Mouse (Mus musculus) thymus, adult 2 months (tissue): ENCODE results near the gene Tmem203. TPM values are rescaled to one million over a fixed set of nuclear protein-coding genes. Genes with fewer than 3 reads are reported as not detected.

Experiments
- DNase-seq: peaks from one replicate; pipeline ENCODE4 v3.0.0; 2021
- H3K27ac ChIP-seq: fragments of 200-500 bp; 2 replicates; pipeline ENCODE4 v1.5.1; 2012; ENCODE audit warnings: low read length, control low read depth; ENCODE audit not compliant: control insufficient read depth, insufficient read depth
- H3K27me3 ChIP-seq: fragments of 200-500 bp; 2 replicates; pipeline ENCODE4 v1.6.1; 2012; ENCODE audit warnings: mild to moderate bottlenecking, low read length, moderate library complexity, mixed read lengths; ENCODE audit not compliant: control insufficient read depth, insufficient read depth
- H3K36me3 ChIP-seq: fragments of 200-500 bp; 2 replicates; pipeline ENCODE4 v1.6.1; 2012; ENCODE audit warnings: mild to moderate bottlenecking, low read length, moderate library complexity; ENCODE audit not compliant: control insufficient read depth, insufficient read depth
- H3K4me1 ChIP-seq: fragments of 200-500 bp; replicated peaks from 2 replicates; pipeline ENCODE4 v1.6.1; 2012; ENCODE audit warnings: low read length; ENCODE audit not compliant: control insufficient read depth, insufficient read depth
- H3K4me3 ChIP-seq: fragments of 200-500 bp; 2 replicates; pipeline ENCODE4 v1.5.1; 2012; ENCODE audit warnings: mild to moderate bottlenecking, low read length, control low read depth, moderate library complexity; ENCODE audit not compliant: control insufficient read depth, insufficient read depth
- CTCF ChIP-seq: fragments of 200-500 bp; IDR thresholded peaks from 2 replicates; pipeline ENCODE4 v1.5.1; 2012; ENCODE audit warnings: mild to moderate bottlenecking, control low read depth, low read length, moderate library complexity, borderline replicate concordance; ENCODE audit not compliant: control insufficient read depth, poor library complexity, insufficient read depth; ENCODE audit errors: extremely low read depth
- POLR2A ChIP-seq: fragments of 200-500 bp; IDR thresholded peaks from 2 replicates; pipeline ENCODE4 v1.6.1; 2012; ENCODE audit warnings: mild to moderate bottlenecking, low read length, control low read depth, moderate library complexity; ENCODE audit not compliant: control insufficient read depth, poor library complexity, insufficient read depth; ENCODE audit errors: extremely low read depth
- WGBS: fragments of 180-500 bp; shearing (Covaris S2); methylation state at CpG from one replicate; pipeline ENCODE4 v1.1.7; 2018; 5-methylcytosine and 5-hydroxymethylcytosine counted together
- polyA plus RNA-seq: library from polyadenylated mRNA; depleted of rRNA; stranded (reverse); fragments of >200 nt; gene quantifications from 2 replicates; pipeline ENCODE4 v1.2.3, GENCODE M21; 2012

The Tmem203 gene
- polyA plus RNA-seq, 1 experiment, result 66.1 TPM

DNA sequence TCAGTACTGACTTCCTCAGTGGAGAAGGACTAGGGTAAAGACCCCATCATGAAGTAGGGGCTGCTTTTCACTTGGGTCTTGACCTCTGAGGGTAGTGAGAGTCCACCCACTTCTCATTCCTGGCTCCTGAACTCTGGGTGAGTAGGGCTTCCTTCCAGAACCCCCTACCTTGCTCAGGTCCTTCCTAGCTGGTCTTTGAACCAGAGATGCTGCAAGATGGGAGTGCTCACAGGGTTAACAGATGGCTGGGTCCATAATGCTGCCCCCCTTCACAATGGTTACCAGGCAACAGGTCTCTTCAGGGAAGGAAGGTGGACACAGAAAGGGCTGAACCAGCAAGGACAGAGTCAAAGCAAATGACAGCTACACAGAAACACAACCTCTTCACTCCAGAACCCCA, 36.8 kb upstream of the Tmem203 start, which contains the start of gene Fam166a:
Gene Fam166a, plus strand, starts transcription at position 301 of the 400 bp plus-strand sequence.
- no peak within 1 kb of the TSS for H3K27ac ChIP-seq
- H3K4me3 ChIP-seq, result no peak within 1 kb of the TSS
- peaks cover 4% of the 10 kb centered on the region for H3K4me1 ChIP-seq
- H3K27me3 ChIP-seq, result no peaks in the 10 kb centered on the region
- 0 out of 2 replicates have a peak, but pooled peaks cover 3% of the 10 kb centered on the region for H3K36me3 ChIP-seq
- no peak for DNase-seq
- no peak for TF ChIP-seq CTCF
- TF ChIP-seq POLR2A, result no peak

DNA sequence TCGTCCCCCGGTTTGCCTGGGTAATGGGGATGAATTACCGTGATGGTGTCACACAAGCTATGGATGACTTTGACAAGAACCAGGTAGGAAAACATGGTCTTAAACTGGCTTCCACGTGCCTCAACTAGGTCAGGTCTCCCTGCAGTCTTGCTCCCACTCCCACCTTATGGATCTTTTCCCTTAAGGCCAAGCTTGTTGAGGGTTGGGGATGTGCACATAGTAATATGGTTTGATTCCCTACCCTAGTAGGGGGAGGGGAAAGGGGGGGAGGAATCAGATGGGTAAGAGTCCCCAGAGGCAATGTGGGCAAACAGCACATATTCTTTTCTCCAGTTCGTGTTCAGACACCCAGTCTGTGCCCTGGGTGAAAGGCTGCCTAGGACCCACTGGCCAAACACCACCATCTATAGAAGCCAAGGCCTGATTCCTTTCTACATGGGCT, 33.9 kb upstream of the Tmem203 start:
- Histone ChIP-seq H3K4me3 (no peak overlapping the region), H3K4me1 (peaks cover 9% of the 10 kb centered on the region), H3K36me3 (0 out of 2 replicates have a peak, but pooled peaks cover 3% of the 10 kb centered on the region), H3K27me3 (no peaks in the 10 kb centered on the region), H3K27ac (no peak overlapping the region)
- TF ChIP-seq POLR2A (no peak), CTCF (no peak)
- 92% methylated on average over 5 of the region's 5 CpGs for WGBS
- no peak for DNase-seq

DNA sequence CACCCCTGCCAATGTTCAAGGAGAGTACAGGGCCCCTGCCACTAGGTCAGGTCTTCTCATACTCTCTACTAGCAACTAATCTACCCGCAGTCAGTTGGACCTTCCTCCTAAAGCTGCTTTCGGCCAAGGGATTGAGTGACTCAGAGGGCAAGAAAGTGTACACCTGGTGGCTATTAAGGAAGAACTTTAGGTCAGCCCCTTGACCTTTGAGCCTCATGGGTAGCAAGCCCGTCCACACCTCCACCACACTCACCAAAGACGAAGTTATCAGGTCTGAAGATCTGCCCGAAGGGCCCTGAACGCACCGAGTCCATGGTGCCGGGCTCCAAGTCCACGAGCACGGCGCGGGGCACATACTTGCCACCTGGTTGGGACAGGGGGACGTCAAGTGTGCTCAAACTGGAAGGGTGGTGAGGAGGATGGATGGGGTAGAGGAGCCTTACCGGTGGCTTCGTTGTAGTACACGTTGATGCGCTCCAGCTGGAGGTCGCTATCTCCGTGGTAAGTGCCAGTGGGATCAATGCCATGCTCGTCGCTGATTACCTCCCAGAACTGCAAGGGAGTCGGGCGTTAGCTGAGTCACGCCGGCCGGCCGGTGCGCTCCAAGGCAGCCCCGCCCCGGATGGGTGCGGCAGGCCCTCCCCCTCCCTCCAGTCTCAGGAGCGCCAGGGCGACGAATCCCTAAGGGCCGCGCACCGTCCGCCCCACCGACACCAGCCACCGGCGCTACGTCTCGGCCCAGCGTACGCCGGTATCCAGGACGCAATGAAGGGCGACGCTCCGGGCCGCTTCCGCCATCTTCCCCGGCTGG, 31.4 kb upstream of the Tmem203 start:
- DNase-seq, result peak; percentile 82
- H3K4me1 ChIP-seq, result peaks cover 11% of the 10 kb centered on the region
- no peak for TF ChIP-seq POLR2A
- no peak for TF ChIP-seq CTCF
- WGBS, result 1% methylated on average over 53 of the region's 53 CpGs
- H3K27me3 ChIP-seq, result no peaks in the 10 kb centered on the region
- H3K36me3 ChIP-seq, result 0 out of 2 replicates have a peak, but pooled peaks cover 3% of the 10 kb centered on the region
- H3K4me3 ChIP-seq, result peak overlapping the region; percentile 64
- H3K27ac ChIP-seq, result peak overlapping the region; percentile 68

DNA sequence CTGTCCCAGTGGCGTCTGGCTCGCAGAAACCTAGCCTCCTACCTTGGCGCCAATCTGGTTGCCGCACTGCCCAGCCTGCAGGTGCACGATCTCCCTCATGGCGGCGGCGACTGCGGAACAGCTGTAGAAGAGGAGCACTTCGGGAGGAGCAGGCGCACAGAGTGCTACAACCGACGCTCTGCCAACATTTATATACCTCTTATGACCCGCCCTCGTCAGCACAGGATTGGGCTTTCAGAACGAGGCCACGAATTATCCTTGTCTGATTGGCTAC, 30.8 kb upstream of the Tmem203 start, which contains the start of gene Tubb4b:
Gene Tubb4b, minus strand, starts transcription at position 211 of the 274 bp plus-strand sequence.
- DNase-seq, result no peak
- TF ChIP-seq POLR2A, result peak; percentile 97
- TF ChIP-seq CTCF, result no peak
- 0 out of 2 replicates have a peak, but pooled peaks cover 3% of the 10 kb centered on the region for H3K36me3 ChIP-seq
- peaks cover 14% of the 10 kb centered on the region for H3K4me1 ChIP-seq
- peak within 1 kb of the TSS; percentile 64 for H3K4me3 ChIP-seq
- no peaks in the 10 kb centered on the region for H3K27me3 ChIP-seq
- 1% methylated on average over 17 of the region's 17 CpGs for WGBS
- H3K27ac ChIP-seq, result peak within 1 kb of the TSS; percentile 84

DNA sequence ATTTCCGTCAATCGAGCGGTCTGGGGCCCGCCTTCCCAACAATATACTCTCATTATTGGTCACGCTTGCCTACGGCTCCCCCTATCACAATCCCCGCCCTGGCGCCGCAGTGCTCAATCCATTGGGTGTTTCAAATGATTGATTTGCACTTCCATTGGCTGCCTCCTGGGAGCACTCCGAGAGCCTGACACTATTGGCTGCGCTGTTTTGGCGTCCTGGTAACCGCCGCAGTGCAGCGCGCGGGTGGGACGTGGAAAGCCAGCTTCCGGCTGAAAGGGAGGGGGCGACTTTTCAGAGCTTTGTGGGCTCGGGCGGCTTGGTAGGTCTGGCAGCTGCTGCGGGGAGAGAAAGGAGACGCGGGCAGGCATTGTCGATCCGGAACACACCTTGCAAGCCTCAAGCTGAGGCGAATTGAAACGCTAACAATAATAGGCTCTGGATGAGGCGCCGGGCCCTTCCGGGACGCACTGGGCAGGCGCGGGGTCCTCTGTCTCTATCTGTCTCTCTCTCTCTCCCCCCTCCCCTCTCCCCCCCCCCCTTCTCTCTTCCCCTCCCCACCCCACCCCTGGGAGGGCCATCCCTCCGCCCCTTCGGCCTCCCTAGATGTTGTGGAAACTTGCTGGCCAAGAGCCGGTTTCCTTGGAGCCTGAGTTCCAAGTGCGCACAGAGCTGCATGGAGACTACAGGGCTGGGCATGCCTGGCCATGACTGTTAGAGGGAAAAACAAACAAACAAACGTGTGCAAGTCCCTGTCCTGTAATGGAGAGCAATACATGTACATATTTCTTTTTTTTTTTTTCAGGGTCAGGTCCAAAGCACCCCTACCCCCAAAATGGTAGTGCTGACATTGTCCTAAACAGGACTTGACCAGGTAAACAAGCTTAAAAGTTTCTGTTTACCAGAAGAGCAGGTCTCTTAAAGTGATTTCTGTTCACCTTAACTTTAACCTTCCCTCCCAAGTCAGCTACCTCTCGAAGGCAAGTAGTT, 30.2 kb upstream of the Tmem203 start:
- no peak for TF ChIP-seq CTCF
- 0 out of 2 replicates have a peak, but pooled peaks have one; percentile 75 for TF ChIP-seq POLR2A
- Histone ChIP-seq H3K27me3 (no peaks in the 10 kb centered on the region), H3K36me3 (0 out of 2 replicates have a peak, but pooled peaks cover 3% of the 10 kb centered on the region), H3K4me3 (peak overlapping the region; percentile 54), H3K27ac (peak overlapping the region; percentile 84), H3K4me1 (peaks cover 14% of the 10 kb centered on the region)
- peak; percentile 97 for DNase-seq
- 2% methylated on average over 41 of the region's 41 CpGs for WGBS
